Mouse (Mus musculus): ENCODE measurements around the gene Pde11a.
"Not testable (repeated sequence)": the region's sequence is repeated elsewhere in the genome, so short reads cannot be mapped to it uniquely, and the experiment has no call there.

The Pde11a gene

GRCm38 (mm10) chr2:75998692-75999091 is 339.9 kb downstream of the Pde11a start:
- no peak for DNase-seq (ENCODE audit: extremely low spot score, low read depth, low spot score)

- no peak for DNase-seq (ENCODE audit: extremely low spot score, low read depth, low spot score)
Measured at GRCm38 (mm10) chr2:75997726-75998125, 340.8 kb downstream of the Pde11a start.

- no peak for DNase-seq (ENCODE audit: extremely low spot score, low read depth, low spot score)
Measured at GRCm38 (mm10) chr2:75994841-75995240, 343.7 kb downstream of the Pde11a start.

GRCm38 (mm10) chr2:75991581-75992205 is 346.9 kb downstream of the Pde11a start:
- no peak for DNase-seq (ENCODE audit: extremely low spot score, low read depth, low spot score)

- no peak for DNase-seq (ENCODE audit: extremely low spot score, low read depth, low spot score)
Measured at GRCm38 (mm10) chr2:75990885-75991539, 347.6 kb downstream of the Pde11a start.

GRCm38 (mm10) chr2:75989694-75990093 is 348.9 kb downstream of the Pde11a start:
- DNase-seq (ENCODE audit: extremely low spot score, low read depth, low spot score) = no peak

- no peak for DNase-seq (ENCODE audit: extremely low spot score, low read depth, low spot score)
Measured at GRCm38 (mm10) chr2:75988779-75989363, 349.7 kb downstream of the Pde11a start.

- no peak for DNase-seq (ENCODE audit: extremely low spot score, low read depth, low spot score)
Measured at GRCm38 (mm10) chr2:75988378-75988777, 350.2 kb downstream of the Pde11a start.

- no peak for DNase-seq (ENCODE audit: extremely low spot score, low read depth, low spot score)
Measured at GRCm38 (mm10) chr2:75987739-75988138, 350.8 kb downstream of the Pde11a start.

- DNase-seq (ENCODE audit: extremely low spot score, low read depth, low spot score) = no peak
Measured at GRCm38 (mm10) chr2:75985124-75985523, 353.4 kb downstream of the Pde11a start.

- DNase-seq (ENCODE audit: extremely low spot score, low read depth, low spot score) = no peak
Measured at GRCm38 (mm10) chr2:75983847-75984246, 354.7 kb downstream of the Pde11a start.

GRCm38 (mm10) chr2:75983091-75983490 is 355.5 kb downstream of the Pde11a start:
- DNase-seq (ENCODE audit: extremely low spot score, low read depth, low spot score) = no peak

- DNase-seq (ENCODE audit: extremely low spot score, low read depth, low spot score) = no peak
Measured at GRCm38 (mm10) chr2:75982626-75983025, 355.9 kb downstream of the Pde11a start.

- peak; percentile 96 for DNase-seq (ENCODE audit: extremely low spot score, low read depth, low spot score)
Measured at GRCm38 (mm10) chr2:75981440-75982081, 357.0 kb downstream of the Pde11a start, which contains the start of gene Ttc30a1. Gene Ttc30a1, minus strand, starts transcription at chr2:75981967.

GRCm38 (mm10) chr2:75980933-75981439 is 357.6 kb downstream of the Pde11a start:
- DNase-seq (ENCODE audit: extremely low spot score, low read depth, low spot score) = not testable (repeated sequence)

GRCm38 (mm10) chr2:75977752-75978368 is 360.7 kb downstream of the Pde11a start, which contains the start of gene Ttc30a2:
Gene Ttc30a2, minus strand, starts transcription at chr2:75978170.
- DNase-seq (ENCODE audit: extremely low spot score, low read depth, low spot score) = not testable (repeated sequence)

GRCm38 (mm10) chr2:75976070-75976469 is 362.5 kb downstream of the Pde11a start:
- not testable (repeated sequence) for DNase-seq (ENCODE audit: extremely low spot score, low read depth, low spot score)

- no peak for DNase-seq (ENCODE audit: extremely low spot score, low read depth, low spot score)
Measured at GRCm38 (mm10) chr2:75974131-75974530, 364.4 kb downstream of the Pde11a start.

GRCm38 (mm10) chr2:75964972-75965371 is 373.6 kb downstream of the Pde11a start:
- DNase-seq (ENCODE audit: extremely low spot score, low read depth, low spot score) = no peak

- no peak for DNase-seq (ENCODE audit: extremely low spot score, low read depth, low spot score)
Measured at GRCm38 (mm10) chr2:75964512-75964911, 374.1 kb downstream of the Pde11a start.

- DNase-seq (ENCODE audit: extremely low spot score, low read depth, low spot score) = no peak
Measured at GRCm38 (mm10) chr2:75964051-75964450, 374.5 kb downstream of the Pde11a start.
